Mouse (Mus musculus) left cerebral cortex, adult 18-20 months (tissue): ENCODE data around the gene Daxx. TPM values are rescaled to one million over a fixed set of nuclear protein-coding genes. Genes with fewer than 3 reads are reported as not detected.
"Not testable (repeated sequence)": the region's sequence is repeated elsewhere in the genome, so short reads cannot be mapped to it uniquely, and the experiment has no call there.

ENCODE experiments used
- DNase-seq, 2 experiments: peaks; one replicate each; pipeline ENCODE4 v3.0.0; 2021 to 2022; ENCODE audit warnings: low spot score in 2 of 2, mixed read lengths in 1 of 2
- total RNA-seq, 2 experiments: library from RNA; stranded (reverse); gene quantifications; 2 replicates each; pipeline ENCODE4 v1.2.3; 2021

Gene Daxx
- total RNA-seq, 2 experiments from 2014 or later, result 27.4 to 34.7 TPM

DNA sequence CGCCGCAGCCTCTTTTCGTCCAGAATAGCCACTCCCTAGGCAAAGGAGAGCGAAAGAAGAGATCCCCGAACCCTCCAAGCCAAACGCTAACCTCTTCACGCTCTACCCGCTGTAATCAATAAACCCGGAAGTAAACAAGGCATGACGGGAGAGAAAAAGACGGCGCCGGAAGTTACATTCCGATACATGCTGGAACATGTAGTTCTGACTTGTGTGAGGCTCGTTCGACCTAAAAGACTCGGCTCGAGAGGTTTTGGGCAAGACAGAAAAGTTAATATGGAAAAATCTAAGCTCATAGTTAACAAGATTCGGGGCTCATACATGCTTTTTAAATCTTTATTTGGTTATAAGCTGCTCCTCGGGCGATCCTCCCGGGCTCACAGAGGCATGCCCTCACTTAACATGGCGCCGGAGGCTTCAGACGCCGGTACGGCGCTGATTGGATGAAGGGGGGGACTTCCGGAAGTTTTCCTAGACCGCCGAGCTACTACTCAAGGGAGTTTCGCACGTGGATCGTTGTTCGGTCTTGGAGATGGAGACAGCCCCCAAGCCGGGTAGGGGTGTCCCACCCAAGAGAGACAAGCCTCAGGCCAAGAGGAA, 31.1 kb downstream of the Daxx start, which contains the start of the genes Pfdn6 and Wdr46:
Gene Pfdn6 (minus strand): TSS at position 138 of the 600 bp plus-strand sequence.
Gene Wdr46 (plus strand): TSS at position 455 of the 600 bp plus-strand sequence.
- peak; percentile 86 for DNase-seq

DNA sequence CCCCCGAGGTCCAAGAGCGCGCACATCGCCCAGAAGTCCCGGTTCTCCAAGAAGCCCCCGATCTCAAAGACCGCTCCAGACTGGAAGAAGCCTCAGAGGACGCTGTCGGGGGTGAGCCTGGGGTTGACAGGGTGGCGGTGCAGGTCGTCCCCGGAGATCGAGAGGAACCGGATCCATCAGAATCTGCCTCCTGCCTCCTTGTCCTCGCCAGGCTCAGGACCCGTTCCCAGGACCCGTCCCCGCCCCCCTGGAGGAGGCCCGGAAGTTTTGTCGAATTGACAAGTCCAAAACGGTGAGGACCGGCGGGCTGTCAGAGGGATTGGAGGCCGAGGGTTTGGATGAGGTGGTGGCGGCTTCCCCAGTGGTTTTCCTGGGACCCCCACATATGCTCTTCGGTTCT, 31.8 kb downstream of the Daxx start:
- no peak for DNase-seq

DNA sequence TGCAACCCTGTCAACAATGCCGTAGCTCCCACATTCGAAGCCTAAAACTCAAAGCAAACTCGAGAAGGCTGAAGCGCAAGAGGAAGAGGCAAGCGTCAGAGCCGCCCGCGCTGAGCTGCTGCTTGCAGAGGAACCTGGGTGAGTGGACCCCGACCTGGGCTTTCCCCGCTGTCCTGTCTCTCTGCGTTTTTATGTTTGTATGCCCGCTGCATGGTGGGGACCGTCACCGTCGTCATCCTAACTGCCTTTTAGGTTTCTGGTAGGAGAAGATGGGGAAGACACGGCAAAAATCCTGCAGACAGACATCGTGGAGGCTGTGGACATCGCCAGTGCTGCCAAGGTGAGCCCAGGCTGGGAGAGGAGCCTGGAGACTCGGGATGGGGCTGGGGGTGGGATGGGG, 32.2 kb downstream of the Daxx start:
- no peak for DNase-seq

DNA sequence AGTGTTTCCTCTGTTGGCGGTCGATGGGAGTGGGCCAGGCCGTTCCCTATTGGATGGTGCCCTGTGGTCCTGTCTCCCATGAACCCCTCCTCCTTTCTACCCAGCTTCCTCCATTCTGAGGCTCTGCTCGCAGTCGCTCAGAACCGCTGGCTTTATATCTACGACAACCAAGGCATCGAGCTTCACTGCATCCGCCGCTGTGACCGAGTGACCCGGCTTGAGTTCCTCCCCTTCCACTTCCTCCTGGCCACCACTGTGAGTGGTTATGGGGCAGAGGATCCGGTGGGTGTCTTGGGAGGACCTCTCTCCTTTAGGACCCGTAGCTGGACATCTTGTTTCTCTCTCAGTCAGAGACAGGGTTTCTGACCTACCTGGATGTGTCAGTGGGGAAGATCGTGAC, 34.2 kb downstream of the Daxx start:
- no peak for DNase-seq

DNA sequence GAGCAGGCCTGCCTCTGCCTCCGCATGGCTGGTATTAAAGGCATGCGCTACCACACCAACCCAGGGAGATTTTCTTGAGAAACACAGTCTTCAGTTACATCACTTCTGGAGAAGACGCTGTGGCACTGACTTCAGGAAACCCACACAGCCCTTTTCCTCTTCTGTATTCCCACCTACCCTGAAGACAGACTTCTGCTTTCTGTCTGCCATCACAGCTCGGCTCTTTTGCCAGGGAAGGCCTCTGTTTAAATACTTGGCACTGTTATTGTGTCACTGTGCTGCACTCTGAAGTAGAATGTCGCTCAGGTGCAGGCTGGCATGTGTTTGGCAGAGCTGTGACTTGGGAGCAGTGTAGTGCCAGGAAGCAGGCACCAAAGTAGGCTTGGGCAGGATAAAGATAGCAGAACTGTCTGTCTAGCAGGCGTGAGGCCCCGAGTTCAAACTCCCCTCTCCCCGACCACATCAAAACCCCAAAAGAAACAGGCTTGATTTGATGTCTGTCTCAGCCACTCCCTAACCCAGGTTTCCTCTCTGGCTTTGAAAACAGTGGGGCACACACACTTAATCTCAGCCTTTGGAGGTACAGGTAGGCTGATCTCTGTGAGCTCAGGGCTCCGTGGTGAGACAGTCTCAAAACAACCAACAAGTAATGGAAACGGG, 38.3 kb downstream of the Daxx start:
- no peak for DNase-seq

DNA sequence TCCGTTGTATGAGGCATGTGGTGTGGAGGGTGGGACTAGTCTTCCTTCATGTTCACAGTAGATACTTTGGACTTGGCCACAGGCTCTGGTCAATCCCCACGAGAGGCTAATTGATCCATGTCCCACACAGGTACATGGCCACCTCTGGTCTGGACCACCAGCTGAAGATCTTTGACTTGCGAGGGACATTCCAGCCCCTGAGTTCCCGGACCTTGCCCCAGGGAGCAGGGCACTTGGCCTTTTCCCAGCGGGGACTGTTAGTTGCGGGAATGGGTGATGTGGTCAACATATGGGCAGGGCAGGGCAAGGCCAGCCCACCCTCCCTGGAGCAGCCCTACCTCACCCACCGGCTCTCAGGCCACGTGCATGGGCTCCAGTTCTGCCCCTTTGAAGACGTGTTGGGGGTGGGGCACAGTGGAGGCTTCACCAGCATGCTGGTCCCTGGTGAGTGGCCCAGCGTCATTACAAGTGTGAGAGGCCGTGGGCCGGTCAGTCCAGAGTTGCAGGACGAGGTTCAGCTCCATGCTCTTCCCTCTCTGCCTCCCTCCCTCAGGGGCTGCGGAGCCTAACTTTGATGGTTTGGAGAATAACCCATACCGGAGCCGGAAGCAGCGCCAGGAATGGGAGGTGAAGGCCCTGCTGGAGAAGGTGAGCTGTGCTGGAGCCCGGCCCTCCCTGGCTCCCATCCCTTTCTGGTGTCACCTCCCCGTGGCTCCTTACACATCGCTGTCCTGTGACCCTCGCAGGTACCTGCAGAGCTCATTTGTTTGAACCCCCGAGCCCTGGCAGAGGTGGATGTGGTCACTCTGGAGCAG, 39.1 kb downstream of the Daxx start:
- no peak for DNase-seq

DNA sequence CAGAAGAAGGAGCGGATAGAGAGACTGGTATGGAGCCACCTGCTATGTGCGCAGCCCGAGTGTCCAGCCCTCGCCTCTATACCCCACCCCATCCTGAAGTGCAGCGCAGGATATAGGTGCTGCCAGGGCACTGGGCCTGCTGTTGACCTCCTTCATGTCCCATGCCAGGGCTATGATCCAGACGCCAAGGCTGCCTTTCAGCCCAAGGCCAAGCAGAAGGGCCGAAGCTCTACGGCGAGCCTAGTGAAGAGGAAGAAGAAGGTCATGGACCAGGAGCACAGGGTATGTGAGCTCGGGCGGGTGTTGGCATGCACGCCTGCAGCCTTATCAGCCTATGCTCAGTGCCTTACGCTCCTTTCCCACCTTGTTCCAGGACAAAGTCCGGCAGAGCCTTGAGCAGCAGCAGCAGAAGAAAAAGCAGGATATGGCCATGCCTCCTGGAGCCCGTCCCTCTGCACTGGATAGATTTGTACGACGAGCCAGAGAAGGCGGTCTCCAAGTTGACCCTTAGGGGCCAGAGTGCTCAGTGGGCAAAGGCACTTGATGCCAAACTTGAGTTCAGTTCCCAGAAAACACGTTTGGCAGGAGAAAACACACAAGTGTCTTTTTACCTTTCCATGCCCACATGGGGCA, 39.8 kb downstream of the Daxx start:
- no peak for DNase-seq

DNA sequence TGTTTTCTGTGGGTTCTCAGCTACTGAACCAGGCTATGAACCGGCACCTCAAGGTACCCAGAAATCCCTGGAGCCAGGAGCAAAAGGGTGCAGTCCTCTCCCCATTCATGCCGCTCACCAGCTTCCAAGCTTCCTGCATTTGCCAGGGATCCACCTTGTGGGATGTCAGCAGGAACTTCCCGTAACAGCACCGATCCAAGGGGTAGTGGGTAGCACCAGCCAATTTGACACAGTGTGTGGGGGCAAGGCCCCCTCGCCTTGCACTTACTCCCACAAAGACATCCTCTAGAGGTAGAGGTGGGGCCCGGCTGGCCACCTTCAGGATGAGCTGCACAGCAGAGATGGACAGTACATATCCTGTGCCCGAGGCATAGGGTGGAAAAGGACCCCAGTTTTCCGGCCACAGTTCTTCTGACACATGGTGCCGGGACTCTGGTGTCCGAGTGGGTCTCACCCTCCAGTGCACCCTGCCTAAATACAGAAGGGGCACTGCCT, 41.0 kb downstream of the Daxx start:
- DNase-seq, result no peak

DNA sequence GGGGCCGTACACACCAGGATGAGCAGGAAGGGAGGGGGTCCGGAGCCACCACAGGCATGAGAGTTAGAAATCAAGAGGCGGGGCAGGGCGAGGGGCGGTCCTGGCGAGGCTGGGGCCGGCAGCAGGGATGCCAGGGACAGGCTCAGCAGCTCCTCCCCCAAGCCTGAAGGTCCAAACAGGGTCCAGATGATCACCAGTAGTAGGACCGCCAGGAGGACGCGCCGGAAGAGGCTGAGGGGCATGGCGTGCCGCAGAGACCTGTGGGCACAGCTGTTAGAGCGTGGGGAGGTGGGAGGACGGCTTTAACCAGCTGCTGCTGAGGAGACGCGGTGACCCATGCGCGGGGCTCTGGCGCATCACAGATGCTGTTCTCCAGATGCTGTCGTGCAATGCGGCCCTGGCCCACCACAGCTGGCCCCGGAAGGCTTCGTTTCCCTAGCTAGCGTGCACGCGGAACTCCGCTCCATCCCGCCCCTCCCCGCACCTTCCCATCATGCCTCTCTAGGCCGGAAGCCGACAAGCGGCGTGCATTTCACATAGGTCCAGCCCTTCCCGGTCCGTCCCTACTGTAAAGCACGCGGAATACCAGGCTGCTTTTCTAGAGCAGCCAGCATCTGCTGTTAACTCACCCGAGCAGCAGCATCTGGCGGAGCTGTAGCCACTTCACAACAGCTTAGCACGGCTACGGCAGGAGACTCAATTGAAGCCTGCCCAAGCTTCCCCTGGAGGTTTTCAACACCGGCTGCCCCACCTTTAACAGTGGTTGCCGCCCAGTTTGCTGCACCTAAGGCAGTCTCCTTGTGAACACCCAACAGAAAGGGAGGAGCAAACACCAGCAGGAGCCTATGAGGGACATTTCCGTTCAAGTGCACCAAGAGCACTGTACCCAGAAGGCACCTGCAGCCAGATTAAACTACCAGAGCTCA, 42.1 kb downstream of the Daxx start, which contains the start of gene B3galt4:
Gene B3galt4 (minus strand): TSS at position 468 of the 926 bp plus-strand sequence.
- DNase-seq, result peak; percentile 75 to 81

DNA sequence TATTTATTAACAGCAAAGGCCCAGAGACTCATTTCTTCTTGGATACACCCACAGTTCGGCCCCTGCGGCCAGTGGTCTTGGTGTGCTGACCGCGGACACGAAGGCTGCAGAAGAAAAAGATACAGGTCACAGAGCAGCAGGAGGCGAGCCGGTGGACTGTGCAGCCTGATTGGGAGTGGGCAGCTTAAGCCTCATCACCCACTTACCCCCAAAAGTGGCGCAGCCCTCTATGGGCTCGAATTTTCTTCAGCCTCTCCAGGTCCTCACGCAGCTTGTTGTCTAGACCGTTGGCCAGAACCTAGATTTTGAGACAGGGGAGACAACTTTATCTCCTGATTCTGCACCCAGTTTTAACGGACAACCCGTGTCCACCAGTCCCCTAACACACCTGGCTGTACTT, 42.8 kb downstream of the Daxx start:
- not testable (repeated sequence) for DNase-seq

DNA sequence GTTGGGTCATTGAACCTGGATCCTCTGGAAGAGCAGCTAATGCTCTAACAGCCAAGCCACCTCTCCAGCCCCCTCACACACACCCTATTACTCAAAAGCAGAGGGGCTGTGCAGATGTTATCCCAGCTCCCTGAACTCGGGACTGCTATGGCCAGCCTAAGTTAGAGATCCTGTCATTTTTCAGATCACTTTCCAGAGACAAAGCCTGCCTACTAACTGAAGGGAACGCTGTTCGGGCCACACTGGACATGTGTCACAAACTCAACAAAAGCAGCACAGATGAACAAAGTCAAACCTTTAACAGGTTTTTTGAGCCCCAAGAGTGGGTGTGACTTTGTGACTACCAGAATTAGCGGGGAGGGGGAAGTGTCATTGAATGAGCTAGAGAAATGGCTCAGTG, 43.7 kb downstream of the Daxx start:
- no peak for DNase-seq

DNA sequence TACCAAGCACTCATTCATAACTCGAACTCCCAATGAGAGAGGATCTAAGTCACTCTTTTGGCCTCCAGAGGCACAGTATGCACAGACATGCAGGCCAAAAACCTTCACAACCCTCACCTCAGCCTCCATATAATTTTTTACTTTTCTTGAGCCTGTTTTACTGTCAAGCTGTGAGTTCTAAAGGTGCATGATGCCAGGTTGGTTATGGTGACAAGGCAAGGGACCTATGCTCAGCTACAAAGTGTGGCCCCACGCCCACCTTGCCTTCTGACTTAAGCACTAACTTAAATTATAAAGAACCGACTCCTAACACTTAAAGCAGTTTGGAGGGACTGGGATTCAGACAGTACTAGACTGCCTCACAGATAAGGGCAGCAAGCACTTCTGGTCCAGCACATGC, 44.1 kb downstream of the Daxx start:
- no peak for DNase-seq

DNA sequence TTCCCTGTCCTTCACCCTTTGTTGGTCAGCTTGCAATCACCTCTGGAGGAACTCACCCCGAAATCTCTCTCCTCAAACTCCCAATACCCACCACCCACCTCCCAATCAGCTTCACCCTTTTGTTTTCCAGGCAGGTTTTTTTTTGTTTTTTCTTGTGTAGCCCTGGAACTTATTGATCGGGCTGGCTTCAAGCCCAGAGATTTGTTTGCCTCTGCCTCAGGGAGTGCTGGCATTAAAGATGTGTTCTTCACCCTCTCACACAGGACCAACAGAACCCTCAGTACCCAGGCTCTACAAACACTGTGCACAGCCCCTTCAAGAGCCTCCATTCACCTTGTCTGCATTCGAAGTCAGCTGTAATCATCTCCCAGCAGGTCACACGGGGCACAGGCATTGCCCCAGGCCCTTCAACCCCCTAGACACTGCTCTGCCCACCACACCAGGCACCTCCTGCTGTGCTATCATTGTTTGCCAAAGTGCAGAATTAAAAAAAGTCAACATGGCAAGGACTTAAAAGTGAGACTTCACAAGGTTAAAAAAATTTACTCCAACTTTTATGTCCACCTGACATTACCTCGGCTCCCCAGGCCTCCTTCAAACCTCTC, 44.8 kb downstream of the Daxx start:
- no peak for DNase-seq

DNA sequence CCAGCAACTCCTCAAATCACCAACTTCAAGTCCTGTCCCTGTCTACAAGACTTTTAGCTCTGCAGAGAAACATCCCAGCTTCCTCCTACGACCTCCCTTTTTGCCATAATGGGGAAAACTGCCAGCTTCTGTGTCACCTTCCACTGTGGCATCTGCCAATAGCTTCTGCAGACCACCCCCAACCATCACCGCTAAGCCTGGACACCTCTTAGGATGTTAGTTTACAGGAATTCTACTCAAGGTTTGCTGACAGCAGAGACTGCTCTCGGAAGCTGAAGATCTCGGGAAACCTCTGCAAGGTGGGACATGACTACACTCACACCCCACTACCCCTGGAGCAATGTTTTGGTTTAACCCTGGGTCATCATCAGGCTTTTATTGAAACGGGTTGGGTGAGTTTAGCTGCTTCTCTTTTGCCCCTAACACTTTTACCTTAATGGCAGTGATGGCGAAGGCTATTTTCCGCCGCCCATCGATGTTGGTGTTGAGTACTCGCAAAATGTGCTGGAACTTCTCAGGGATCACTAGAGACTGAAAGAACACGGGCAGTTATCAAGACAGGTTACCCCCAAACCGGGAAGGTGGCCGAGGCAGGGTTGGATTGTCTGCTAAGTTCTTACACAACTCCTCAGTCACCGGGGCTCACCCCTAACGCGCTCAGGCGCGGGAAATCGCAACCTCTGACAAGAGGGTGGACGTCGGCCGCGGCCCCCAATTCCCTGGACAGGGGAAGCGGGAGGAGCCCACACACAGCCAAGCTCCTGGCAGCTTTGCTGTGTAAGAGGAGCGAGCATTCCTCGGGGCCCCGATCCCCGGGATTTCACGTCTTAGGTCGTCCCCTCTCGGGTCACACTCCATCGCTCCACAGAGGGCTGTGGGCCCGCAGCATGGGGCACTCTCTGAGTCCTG, 45.7 kb downstream of the Daxx start:
- DNase-seq, result no peak

DNA sequence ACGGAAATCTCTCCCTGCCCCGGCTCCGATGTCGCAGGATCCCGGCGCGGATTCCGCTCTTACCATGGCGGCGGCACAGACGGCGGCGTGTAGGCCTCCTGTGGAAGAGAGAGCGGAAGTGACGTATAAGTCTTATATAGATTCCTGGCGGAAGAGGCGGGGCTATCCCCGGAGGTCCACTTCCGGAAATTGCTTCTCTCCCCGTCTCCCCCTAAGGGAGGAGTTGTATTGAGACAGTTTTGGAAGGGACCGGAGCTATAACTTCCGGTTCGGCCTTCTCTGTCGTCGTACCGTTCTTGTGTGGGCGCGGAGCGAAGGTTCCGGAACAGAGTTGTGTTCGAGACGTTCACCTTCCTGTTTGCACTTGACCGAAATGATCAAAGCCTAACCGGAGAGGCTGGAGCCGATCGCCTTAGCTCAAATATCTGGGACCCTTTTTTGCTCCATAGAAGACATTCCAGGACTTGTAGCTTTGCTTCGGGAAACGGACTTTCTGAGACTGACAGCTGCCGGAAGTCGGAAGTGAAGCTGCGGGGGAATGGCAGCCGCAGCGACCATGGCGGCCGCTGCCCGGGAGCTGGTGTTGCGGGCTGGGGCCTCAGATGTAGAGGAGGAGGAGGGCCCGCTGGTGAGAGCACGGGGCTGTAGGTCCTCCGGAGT, 46.5 kb downstream of the Daxx start, which contains the start of the genes Vps52 and Rps18:
Gene Vps52 (plus strand): TSS at position 258 of the 660 bp plus-strand sequence.
Gene Rps18 (minus strand): TSS at position 447 of the 660 bp plus-strand sequence.
- DNase-seq, result peak; percentile 96

DNA sequence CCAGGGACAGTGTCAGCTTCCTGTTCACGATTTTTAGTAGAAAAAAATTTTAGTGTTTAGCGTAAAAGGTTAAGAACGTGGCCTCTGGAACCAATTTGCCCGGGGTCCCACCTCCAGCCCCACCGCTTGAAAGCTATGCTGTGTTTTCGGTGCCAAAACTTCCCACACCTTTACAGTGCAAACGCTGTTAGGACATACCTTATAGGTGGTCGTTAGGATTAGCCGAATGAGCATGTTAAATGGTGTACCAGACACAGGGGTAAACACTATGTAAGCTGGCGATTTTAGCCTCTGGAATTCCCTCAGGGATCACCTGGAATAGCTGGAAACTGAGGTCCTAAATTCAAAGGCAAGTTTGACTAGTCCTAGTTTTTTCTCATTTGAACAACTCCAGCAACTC, 47.1 kb downstream of the Daxx start:
- DNase-seq, result no peak

DNA sequence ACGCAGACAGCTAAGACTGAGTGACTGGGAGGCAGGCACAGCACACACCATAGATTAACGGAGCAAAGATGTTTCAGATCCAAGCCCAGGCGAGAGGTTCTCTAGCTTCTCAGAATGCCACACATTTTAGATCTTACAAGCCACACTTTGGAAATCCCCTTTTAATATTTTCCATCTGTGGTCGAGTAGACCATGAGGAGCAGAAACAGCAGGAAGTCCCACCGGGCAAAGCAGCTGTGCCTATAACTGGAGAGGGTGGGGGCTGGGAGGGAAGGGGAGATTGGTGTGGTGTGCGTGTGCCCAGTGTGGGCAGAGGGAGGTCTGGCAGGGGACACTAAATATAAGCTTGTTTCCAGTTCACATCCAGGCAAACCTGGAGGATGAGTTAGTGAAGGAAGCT, 48.3 kb downstream of the Daxx start:
- no peak for DNase-seq

DNA sequence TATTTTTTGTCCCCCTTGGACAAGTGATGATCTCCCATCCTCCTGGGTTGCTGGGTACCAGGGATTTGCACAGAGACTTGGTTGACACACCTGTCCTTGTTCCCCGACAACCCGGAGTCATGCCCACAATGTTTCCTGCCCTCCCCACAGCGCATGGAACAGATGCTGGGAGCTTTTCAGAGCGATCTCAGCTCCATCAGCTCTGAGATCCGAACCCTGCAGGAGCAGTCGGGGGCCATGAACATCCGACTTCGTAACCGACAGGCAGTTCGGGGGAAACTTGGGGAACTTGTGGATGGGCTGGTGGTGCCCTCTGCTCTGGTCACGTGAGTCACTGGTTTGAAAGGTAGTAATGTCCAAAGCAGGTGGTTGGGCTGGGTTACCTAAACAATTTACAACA, 49.2 kb downstream of the Daxx start:
- DNase-seq, result no peak
